Mouse (Mus musculus) heart, postnatal 0 days (tissue): ENCODE measurements around the gene Hibadh.

Experiments
- CTCF ChIP-seq: IDR thresholded peaks from 2 replicates; pipeline ENCODE4 v1.5.1; 2016; ENCODE audit warnings: antibody characterized with exemption, control low read depth, low read depth
- EP300 ChIP-seq: IDR thresholded peaks from 2 replicates; pipeline ENCODE4 v1.6.1; 2016; ENCODE audit warnings: antibody characterized with exemption, low read depth

- no peak for TF ChIP-seq CTCF
- TF ChIP-seq EP300 = no peak
Observed at GRCm38 (mm10) chr6:52531366-52532143, 108.6 kb downstream of the Hibadh start.
